Mouse (Mus musculus) embryo, embryonic 11 days (tissue): ENCODE results near the gene Vcan.
A peak's percentile ranks its signal among the peaks of the same experiment; 100 is the strongest.

Experiments used
- DNase-seq: peaks from one replicate; pipeline ENCODE4 v3.0.0-alpha.2; 2015

The Vcan gene

DNA sequence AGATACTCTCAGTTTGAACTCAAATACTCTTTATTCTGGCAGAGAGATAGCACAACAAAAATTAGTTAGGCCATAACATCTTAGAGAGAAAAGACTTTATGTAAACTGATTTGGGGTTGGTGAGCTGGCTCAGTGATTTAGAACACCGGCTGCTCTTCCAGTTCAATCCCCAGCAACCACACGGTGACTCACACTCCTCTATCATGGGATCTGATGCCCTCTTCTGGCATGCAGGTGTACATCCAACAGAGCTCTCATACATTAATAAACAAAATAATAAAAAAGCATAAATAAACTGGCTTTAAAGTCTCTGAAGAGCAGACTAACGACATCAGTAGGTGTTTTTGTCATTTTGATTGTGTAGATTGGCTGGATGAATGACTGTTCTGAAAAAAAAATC, 21.8 kb downstream of the Vcan start:
- no peak for DNase-seq

- no peak for DNase-seq
Measured at GRCm38 (mm10) chr13:89709497-89710201, 32.7 kb downstream of the Vcan start.

GRCm38 (mm10) chr13:89708151-89708927, 34.0 kb downstream of the Vcan start:
- DNase-seq: peak; percentile 14

- no peak for DNase-seq
Measured at GRCm38 (mm10) chr13:89702395-89702794, 39.9 kb downstream of the Vcan start.

DNA sequence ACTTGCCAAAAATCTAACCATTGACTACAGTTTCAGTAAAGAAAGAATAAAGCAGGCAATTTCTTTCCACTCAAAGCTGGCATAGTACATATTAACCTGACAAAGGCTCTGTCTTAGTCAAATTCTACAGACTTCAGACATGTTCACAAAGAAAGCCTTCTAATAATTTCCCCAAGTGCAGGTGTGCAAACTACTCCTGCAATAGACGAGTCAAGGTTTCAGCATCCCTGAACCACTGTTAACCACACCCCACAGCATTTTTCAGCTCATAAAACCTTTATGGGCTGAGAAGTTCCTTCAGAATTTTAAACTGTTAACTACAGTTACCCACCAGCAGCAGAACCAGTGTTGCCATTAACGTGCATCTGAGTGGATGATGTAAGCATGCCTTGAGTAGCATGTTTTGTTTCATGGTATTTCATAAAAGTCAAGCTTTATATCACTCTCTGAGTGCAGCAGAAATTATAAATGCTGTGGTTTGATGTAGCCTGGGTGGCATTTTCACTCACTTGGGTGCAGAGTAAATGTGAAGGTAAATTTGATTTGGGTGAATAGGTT, 42.2 kb downstream of the Vcan start:
- DNase-seq: no peak

GRCm38 (mm10) chr13:89692597-89692996, 49.7 kb downstream of the Vcan start:
- no peak for DNase-seq

GRCm38 (mm10) chr13:89683490-89683889, 58.8 kb downstream of the Vcan start:
- DNase-seq: no peak

DNA sequence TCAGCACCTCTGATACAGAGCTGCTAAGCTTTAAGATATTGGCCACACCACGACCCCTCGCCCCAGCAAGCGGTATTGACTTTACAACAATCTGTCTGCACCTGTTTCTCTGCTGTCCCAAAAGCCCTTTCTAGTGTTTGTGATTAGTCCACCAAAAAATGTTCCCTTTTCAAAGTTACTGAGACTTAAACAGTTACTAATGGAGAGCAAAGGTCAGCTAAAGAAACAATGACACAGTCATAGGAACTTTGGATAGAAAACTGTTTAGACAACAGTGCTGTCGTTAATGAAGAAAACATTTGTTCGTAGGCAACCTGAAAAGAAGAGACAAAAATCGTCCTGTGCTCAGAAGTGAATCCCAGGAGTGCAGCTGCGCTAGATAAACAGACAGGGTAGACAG, 60.1 kb downstream of the Vcan start:
- DNase-seq: no peak

- no peak for DNase-seq
Measured at GRCm38 (mm10) chr13:89679756-89680155, 62.6 kb downstream of the Vcan start.

DNA sequence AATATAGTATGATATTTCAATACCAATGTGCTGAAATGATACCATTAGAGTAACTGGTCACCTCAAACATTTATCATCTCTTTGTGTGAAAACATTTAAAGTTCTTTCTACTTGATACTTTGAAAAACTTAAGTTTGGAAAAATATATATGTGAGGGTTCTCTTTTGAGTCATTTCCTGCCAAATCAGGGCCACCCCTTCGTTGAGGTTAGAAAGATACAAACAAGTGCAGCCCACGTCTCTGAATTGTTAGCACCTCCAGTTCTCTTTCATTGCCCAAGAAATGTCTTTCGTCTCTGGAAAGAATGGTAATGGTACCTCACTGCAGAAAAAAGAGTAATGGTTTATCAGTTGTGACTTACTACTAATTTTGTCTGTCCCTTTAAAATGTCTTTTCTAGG, 71.8 kb downstream of the Vcan start:
- DNase-seq: no peak

- DNase-seq: no peak
Measured at GRCm38 (mm10) chr13:89668981-89669880, 73.1 kb downstream of the Vcan start.

DNA sequence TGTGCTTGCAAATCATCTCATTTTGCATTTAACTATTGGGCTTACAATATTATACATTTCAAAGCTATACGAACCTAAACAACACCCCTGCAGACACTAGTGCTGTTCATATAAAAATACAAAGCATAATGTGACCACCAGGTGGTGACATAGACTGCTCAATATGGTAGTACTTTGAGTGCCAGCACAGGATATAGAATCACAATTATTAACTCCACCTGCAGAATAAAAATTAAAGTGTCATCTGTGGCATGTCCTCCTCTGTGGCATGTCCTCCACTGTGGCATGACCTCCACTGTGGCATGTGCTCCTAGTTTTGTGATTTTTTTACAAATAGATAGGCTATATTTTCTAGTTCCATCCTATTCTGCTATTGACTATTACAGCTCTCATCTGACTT, 74.2 kb downstream of the Vcan start:
- DNase-seq: peak; percentile 38

DNA sequence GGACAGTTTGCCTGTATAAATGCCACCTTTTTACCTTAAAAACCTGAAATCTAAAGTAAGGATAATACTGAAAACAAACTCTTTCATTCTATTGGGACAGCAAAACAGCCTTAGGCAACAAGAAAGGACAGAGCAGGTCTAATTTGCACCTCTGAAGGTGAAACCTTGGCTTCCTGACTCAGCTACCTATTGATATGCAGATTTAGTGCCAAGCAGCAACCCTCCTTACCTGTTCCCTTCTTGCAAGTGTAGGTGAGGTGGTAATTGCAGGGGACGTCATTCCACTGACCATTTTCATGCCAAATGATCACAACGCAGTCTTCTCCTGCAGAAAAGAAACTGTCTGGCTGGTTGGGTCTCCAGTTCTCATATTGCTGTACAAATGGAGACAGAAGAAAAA, 80.6 kb downstream of the Vcan start:
- DNase-seq: no peak

DNA sequence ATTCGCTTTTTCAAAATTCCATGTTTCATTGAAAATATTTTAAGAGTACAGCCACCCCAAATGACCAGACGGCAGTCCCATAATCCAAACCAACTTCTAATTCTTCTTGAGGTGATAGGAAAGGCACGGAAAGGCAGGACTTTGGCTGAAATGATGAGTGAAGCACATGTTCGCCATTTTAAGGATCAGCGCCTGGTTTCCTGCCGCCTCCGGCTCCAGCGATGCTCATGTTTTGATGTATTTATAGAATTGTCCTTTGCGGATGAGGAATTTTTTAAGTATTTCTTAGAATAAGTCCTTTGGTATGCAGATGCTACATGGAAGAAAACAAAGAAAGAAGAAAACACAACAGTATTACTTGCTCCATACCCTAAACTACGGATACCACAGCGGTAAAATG, 85.3 kb downstream of the Vcan start:
- DNase-seq: no peak

DNA sequence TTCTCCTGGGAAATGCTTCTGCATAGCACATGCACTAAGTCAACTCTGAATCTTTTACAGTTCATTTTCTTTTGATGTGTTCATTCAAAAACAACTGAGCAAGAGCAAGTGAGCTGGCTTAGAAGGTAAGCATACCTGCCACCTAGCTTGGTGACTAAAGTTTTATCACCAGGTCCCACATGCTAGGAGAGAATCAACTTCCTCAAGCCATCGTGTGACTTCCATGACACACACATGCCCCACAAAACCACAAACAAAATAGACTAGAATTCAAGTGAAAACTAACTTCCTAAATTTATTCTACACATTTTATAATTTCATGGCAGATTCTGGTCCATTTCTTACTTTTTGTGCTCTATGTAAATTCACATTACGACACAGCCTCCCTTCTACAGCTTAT, 89.0 kb downstream of the Vcan start:
- DNase-seq: no peak

DNA sequence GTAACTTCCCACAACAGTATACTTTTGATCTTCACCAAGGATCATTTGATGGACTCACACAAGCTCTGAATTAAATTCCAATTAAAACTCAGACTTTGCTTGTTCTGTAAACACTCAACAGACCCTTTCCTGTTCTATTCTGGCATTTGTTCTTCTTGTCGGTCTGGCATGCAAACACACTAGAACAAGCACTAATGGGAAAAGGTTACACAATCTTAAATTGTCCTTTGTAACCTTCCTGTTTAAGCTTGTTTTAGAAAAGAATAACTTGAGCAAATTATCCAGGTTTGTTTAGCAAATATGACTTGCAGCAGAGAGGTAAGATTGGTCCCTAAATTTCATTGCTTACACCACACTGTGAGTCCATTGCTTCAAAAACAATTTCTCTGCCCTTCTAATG, 89.5 kb downstream of the Vcan start:
- no peak for DNase-seq

DNA sequence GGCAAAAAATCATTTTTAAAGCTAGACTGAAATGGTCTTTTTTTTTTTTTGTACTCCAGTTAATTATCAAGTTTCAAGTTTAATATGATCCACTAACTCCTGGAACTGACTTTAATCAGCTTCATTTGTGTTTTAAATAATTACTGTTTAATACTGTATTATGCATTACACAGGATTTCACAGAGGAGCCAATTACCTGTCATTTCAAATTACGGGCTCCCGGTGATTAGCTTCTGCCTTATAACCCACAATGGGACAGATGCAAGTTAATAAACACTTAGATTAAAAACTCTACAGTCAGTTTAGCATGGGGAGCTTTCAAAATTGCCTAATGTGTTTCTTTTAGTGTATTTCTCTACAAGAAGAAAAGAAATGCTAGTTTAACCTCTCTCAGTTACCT, 96.7 kb downstream of the Vcan start:
- no peak for DNase-seq

- DNase-seq: no peak
Measured at GRCm38 (mm10) chr13:89637012-89637411, 105.3 kb downstream of the Vcan start.

GRCm38 (mm10) chr13:89634137-89634683, 108.1 kb downstream of the Vcan start:
- peak; percentile 71 for DNase-seq

GRCm38 (mm10) chr13:89619064-89619463, 123.2 kb downstream of the Vcan start:
- DNase-seq: peak; percentile 5

DNA sequence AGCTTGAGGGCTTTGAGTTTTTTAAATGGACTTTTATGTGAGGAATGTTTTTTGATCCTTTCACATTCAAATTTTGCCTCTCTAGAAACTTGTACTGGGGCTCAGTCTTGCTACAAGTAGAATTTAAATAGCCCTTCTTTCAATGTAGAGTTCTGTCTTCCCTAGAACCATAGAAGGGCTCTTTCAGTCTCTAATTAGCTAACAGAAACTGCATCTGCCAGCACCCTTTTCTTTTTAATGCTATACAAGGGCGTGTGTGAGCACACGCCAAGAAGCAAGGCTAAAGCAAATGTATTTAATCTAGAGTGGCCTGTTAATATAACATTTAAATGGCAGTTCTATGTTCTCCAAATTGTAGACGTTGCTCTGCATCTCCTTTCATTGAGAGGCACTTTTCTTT, 134.9 kb downstream of the Vcan start:
- DNase-seq: no peak
